Mouse (Mus musculus): ENCODE data around the gene Vmn1r71. TPM values are rescaled to one million over a fixed set of nuclear protein-coding genes. Genes with fewer than 3 reads are reported as not detected.
"Not testable (repeated sequence)": the region's sequence is repeated elsewhere in the genome, so short reads cannot be mapped to it uniquely, and the experiment has no call there.

Vmn1r71 gene
- total RNA-seq (2022) = not detected

GRCm38 (mm10) chr7:10754264-10754663, at the start of gene Vmn1r71:
Gene Vmn1r71 (minus strand): TSS chr7:10754364.
- DNase-seq (ENCODE audit: low spot score) = no peak

- not testable (repeated sequence) for DNase-seq (ENCODE audit: low spot score)
Observed at GRCm38 (mm10) chr7:10757551-10757950, 3.4 kb upstream of the Vmn1r71 start.

Other genes starting within 250 kb of the Vmn1r71 start
- gene Vmn1r68, start 195.9 kb downstream of the Vmn1r71 start, total RNA-seq (2022) = not detected
- gene Vmn1r69, start 140.7 kb downstream of the Vmn1r71 start, total RNA-seq (2022) = not detected
- gene Vmn1r70, start 122.8 kb downstream of the Vmn1r71 start, total RNA-seq (2022) = not detected
- gene Nlrp4b, start 66.6 kb downstream of the Vmn1r71 start, total RNA-seq (2022) = not detected
- gene Zscan4b, start 150.7 kb upstream of the Vmn1r71 start, total RNA-seq (2022) = not detected